Mouse (Mus musculus) mature B cell (primary cell): Measurements from ENCODE around the gene Ldhd.

Experiments
- in situ Hi-C: fragments of 300-500 bp; cut with MboI; formaldehyde crosslinking; loops from 2 replicates; pipeline ENCODE4 v1.14.3; 2019

Gene Ldhd

DNA sequence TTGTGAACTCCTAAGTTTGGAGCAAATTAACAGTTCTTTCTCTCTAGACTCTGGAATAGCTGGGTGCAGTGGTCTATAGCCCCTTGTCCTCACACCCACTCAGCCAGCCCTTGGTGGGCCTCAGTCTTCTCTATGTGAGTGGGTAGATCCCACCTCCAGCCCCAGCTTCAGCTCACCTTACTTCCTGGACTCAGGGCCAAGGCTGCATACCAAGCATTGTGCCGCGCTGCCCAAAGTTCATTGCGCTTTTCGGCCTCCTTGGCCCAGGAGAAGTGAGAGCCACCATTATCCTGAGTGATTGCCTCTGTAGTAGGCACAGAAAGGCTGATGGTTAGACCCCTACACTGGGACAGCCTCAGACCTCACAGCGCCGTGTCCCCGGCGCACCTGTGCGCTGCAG, 2.3 kb downstream of the Ldhd start:
- in situ Hi-C loops: loop anchor here (10.0 kb wide), 1 partner anchor 93 kb away; the partner anchor contains the start of gene Znrf1

DNA sequence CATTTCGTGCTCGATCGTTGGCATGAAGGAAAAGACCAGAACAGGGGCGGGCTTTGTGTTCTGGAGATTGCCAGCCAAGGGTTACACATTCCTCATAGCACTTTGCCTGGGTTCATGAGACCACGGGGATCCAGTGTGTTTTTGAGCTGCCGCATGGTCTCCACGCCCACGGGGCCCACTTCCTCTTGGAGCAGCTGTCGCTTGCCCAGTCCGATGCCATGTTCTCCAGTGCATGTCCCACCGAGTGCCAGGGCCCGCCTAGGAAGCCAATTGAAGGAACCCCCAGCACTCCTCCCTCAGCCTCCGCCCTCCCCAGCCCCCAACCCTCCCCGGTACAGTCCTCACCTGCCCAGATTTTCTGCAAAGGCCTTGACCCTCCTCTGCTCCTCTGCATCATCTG, 3.2 kb downstream of the Ldhd start:
- in situ Hi-C loops: loop anchor here (10.0 kb wide), 1 partner anchor 92 kb away; the partner anchor contains the start of gene Znrf1

DNA sequence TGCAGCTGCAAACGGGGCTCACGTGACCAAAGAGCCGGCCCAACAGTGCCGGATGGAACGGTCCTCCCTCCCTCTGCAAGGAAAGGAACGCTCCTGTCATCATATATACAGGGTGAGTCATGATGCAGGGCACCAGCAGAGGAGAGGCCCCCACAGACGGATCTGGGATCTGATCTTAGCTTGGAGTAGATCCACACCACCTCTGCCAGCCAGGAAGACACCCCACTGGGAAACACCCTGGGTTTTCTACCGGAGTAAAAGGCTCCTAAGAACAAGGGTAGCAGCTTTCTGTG, 3.7 kb downstream of the Ldhd start:
- in situ Hi-C loops: loop anchor here (10.0 kb wide), 1 partner anchor 92 kb away; the partner anchor contains the start of gene Znrf1

DNA sequence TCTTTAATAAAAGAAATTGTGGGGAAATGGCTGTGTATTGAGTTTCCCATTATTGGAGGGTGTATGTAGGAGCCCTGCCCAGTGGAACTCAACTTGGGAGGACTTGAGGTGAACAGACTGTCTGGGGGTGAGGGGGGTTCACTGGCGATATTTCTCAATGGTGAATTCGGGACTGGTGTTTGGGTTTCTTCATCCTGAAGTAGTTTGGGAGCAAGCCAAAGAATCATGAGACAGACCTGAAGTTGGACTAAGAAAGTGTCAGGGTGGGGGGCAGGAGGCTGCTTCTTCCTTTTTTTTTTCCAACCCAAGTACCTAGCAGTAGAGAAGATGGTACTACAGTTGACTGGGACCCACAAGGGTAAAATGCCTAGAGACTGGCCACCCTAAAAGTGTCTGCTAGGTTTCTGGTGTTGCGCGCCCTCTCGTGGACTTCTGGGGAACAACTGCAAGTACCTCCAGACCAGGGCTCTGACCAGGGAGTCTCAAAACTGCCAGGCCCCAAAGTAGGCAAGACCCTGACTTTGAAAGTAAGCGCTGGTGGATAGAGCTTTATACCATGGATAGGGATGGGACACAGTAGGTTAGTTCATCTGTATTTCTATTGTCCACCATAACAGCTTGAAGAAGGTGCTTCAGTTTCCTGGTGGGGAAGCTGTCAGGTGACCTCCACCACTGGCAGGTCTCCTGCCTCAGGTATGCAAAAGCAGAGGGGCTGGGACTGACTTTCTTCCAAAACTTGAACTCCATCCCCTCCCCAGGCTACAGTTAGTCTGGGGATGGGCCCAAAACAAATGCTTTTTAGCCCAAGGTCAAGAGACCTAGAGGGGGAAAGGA, 4.3 kb downstream of the Ldhd start:
- in situ Hi-C loops: loop anchor here (10.0 kb wide), 1 partner anchor 91 kb away; the partner anchor contains the start of gene Znrf1

DNA sequence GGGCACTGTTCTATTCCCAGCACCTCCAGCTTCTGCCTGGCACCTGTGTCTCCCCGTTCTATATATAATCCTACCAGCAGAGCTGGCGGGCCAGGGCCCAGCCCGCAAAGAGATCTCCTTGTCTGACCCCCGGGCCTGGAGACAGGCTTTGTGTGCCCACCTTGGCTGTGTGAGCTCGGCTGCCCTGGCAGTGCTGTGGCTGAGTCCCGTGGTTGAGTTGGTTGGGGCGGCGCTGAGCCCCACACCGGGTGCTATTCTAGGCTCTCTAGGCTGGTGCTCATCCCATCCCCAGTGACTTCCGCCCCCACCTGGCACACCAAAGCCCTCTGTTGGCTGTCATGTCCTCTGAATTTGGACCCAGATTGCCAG, 5.3 kb downstream of the Ldhd start:
- in situ Hi-C loops: loop anchor here (10.0 kb wide), 1 partner anchor 90 kb away; the partner anchor contains the start of gene Znrf1

DNA sequence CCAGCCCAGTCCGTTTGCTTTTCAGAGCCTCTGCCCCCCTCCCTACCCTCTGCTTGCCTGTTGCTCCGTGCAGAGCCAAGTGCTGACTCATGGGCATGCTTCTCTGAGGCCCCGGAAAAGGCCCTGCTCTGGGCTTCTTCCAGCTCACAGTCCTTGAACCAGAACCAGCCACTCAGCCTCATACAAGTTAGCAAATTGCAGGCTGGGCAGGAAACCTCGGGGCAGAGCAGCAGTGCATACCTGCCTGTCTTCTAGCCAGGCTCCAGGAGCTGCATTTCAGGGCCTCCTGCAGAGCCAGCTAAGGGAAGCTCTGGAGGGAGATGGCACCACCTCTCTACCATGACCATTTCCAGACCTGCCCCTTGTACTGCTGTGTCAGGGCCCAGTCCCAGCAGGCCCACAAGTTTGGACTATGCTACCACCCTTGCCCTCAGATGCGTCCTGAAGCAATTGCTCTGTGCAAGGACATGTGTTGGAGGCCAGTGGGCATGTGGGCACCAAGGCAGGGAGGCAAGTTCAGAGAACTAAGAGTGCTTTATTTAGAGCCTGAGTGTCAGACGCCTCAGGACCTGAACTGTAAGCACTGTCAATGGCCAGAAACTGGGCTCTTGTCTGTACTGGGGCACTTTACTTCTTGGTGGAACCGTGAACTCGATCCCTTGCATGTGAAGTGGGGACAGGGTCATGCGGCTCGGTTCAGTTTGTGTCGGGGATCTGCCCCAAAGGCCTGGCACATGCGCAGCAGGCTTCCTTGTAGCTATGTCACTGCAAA, 5.9 kb downstream of the Ldhd start:
- in situ Hi-C loops: loop anchor here (10.0 kb wide), 1 partner anchor 89 kb away; the partner anchor contains the start of gene Znrf1

DNA sequence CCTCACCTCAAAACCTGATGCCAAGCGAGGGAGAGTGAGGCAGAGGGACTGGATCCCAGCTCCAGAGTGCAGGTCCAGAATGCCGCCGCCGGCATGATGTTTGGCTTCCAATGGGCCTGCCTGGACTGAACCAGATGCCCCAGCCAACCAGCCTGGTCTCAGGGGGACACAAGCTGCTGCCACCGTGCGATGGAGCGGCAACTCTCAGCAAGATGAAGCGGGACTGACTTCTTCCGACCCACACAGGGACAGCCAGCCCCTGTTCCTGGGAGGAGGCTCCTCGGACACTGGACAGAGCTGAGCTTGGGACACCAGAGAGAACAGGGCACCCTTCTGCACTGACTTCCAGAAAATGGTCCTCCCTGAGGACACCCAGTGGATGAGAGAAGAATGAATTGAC, 7.6 kb downstream of the Ldhd start:
- in situ Hi-C loops: loop anchor here (10.0 kb wide), 1 partner anchor 88 kb away; the partner anchor contains the start of gene Znrf1

DNA sequence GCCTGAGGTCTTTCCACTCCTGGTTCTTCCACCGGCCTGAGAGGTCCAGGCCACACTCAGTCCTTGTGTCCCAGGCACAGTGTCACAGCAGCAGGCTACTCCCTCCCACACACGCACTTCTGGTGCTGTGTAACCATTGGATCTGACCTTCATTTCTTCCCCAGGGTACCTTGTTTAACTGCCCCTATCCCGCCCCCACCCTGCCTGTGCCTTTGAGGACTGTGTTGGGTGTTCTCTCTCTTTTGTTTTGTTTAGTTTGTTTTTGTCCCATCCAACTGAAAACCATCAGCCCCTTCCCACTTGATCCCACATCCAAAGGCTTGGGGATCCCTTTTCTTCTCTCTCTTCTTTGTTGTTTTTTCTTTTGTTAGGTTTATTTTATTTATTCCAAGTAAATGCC, 8.1 kb downstream of the Ldhd start:
- in situ Hi-C loops: loop anchor here (10.0 kb wide), 1 partner anchor 87 kb away; the partner anchor contains the start of gene Znrf1

DNA sequence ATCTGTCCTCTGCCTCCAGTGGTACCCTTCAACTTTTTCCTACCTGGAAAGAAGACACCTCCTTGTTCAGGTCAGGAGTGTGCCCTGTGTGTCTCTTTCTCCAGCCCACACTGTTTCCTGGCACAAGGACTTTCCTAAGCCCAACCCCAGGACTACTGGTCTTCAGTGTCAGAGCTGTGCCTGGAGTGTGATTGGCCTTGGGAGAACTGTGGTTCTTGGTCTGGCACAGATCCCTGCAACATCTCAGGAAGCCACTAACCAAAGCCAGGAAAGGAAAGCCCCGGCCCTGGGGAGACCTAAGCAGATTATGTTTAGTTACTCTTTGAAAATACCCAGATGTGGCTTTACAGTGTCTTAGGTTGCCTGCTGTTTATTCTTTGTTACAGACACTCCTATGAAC, 10.2 kb downstream of the Ldhd start:
- in situ Hi-C loops: loop anchor here (10.0 kb wide), 1 partner anchor 85 kb away; the partner anchor contains the start of gene Znrf1

DNA sequence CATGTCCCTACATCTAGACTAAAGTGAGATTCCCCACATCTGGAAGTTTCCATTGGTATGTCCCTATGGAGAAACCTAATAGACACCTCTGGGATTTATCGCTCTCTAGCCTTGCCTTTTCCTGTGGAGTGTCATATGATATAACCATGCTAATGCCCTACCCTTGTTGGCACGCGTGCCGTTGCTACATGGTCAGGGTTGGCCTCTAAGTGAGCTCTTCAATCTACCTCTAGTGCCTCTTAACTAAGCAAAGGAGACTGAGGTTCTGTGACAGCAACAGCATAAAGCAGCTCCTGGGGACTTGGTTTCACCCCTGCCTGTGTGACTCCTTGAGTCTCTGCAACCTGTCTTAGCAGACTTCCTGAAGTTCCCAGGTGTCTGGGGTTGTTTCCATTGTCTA, 11.9 kb downstream of the Ldhd start:
- in situ Hi-C loops: no loop called here

DNA sequence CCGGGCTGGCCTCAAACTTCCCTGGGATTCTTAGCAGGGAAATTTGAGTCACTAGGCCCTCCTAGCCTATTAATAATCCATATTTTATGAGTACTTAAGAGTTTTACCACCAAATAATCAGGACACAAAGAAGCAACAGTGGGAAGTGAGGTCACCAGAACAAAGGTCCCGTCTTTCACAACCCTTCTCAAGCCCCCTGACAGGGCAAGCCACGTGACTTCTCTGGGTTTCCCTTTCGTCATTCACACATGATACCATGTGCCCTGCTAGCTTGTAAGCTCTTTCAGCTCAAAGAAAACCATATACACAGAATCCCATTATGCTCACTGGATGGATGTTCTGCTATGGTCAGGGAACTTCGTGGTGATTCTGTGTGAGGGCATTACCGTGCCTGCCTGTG, 12.4 kb downstream of the Ldhd start:
- in situ Hi-C loops: no loop called here

DNA sequence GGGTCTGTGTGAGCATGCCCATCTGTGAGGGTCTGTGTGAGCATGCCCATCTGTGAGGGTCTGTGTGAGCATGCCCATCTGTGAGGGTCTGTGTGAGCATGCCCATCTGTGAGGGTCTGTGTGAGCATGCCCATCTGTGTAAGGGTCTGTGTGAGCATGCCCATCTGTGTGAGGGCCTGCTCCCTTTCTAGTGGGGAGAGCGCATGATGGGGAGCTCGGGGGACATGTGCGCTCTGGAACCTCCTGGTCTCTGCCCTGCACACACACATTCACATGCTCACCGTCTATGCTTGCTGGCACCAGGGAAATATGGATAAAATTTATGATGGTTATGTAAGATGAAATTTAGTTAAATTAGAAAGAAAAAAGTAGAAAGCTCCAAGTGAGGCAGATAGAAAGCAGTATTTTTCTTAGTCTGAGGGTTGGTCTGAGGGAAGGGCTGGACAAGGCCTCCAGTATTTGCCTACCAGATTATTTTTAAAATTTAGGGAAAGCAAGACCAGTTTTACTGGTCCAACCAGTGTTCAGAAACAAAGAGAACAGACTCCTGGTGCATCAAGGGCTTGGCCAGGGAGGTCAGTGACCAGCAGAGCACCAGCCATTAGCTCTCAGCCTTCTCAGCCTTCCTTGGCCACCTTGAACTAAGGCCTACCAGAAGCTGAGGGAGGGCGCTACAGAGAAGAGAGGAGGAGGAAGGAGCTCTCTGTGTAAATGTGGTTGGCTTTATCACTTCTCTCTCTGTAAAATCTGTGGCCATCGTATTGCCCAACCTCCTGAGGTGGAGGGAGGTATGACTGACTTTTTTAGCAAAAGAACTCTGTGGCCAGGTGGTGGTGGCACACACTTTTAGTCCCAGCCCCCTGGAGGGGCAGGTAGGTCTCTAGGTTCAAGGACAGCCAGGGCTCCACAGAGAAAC, 15.1 kb downstream of the Ldhd start:
- in situ Hi-C loops: no loop called here

DNA sequence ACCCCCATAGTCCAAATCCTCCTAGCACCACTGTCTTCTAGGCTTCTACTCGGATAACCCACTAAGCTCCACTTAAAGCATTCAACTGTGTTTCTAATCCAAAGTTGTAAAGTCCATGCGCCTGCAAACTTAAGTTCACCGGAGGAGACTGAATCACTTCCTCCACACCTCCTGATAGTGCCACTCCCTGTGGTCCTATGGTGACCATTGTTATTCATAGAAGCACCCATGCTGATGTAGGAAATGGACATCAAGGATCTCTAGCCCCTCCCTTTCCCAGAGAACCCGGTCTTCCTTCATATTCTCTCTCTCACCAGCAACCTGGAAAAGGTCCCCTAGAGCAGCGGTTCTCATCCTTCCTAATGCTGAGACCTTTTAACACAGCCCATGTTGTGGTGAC, 17.0 kb downstream of the Ldhd start:
- in situ Hi-C loops: no loop called here

DNA sequence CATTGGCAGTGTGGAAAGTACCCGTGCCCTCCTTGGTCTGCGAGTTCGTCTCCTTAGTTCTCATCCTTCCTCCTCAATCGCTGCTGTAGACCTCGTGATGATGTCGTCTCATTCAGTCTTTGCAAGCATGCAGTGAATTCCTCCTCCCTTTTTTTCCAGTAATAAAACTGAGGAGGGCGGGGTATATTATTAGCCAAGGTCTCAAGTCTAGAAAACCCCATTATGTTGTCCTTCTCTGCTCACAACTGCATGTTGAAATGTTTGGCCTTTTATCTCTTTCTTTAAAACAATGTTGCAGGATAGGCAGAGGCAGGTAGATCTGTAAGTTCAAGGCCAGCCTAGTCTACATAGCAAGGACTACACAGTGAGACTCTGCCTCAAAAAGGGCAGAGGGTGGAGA, 22.8 kb downstream of the Ldhd start:
- in situ Hi-C loops: no loop called here

DNA sequence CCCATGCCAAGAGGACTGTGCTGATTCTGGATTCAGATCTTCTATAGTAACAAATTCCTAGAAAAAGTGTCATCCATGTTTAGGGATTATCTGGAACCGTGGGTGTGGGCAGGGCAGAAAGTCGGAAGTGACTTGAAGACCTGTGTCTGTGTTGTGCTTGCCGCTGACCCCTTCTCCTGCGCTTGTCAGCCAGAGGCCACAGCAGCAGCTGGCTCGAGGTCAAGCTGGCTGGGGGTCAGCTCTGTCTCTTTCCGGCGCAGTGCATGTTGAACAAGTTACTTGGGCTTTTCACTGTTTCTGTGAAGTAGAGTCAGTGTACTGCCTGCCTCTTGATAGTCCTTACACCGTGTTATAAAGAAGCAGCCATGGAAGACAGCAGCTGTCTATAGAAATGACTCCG, 23.2 kb downstream of the Ldhd start:
- in situ Hi-C loops: no loop called here

DNA sequence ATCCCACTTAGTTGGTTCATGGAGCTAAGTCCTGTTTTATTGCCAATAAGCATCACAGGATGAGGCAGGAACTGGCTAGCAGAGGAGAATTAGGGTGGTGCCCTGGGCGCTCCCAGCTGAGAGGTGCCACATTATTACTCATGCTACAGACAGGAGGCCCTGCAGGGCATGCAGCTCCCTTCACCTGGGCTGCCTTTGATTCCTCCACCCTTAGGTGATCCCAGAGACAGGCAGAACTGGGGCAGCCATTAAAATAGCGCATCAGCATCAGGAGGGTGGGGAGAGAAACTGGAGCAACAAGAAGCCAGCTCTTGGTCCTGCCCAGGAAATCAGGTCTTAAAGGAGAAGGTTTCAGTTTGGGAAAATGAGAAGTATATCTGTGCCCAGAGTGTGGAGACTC, 25.2 kb downstream of the Ldhd start:
- in situ Hi-C loops: no loop called here

DNA sequence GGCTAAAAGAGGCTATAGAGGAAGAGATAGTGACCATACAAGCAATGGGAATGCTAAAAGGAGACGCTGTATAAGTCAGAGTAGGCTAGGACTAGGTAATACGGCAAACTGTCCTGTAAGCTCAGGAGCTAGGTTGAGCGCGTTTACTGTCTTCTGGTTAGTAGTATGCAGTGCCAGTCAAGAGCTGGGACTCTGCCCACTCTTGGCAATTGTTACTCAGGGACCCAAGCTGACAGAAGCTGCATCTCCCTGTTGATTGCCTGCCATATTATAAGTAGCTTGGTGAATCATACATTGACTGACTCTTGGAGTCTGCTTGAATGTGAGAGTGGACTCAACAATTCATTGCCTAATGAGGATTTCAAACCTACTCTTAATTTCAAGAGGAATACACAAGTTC, 28.1 kb downstream of the Ldhd start:
- in situ Hi-C loops: no loop called here

DNA sequence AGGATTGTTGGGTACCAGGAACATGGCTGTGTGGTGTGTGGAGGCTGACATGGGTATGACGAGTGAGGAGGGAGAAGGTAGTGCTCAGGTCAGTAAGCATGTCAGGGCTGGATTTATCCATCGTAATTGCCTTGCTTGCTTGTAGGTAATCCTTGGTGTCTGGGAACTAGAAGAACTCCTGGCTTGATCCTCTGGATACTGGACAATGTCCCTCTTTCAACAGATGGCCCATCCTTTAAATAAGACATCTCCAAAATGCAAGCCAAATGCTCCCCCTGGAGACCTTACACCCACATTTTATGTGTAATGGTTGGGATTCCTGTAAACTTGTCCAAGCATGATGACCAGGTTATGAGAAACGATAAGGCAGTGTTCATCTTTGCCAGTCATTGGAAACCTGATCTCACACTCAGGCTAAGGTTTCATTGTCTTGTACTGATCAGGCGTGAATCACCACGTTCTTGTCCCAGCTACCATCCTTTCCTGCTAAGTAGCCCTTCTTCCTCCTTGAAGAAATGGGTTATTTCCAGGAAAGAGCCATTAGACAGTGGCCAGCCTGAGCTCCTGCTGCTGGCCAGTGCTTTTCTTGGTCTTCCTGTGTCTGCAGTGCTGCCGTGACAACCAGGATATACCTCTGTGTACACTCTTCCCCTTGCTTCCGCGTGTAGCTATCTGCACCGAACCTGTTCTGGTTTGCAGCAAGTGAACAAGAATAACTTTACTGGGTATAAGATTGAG, 30.3 kb downstream of the Ldhd start:
- in situ Hi-C loops: no loop called here

DNA sequence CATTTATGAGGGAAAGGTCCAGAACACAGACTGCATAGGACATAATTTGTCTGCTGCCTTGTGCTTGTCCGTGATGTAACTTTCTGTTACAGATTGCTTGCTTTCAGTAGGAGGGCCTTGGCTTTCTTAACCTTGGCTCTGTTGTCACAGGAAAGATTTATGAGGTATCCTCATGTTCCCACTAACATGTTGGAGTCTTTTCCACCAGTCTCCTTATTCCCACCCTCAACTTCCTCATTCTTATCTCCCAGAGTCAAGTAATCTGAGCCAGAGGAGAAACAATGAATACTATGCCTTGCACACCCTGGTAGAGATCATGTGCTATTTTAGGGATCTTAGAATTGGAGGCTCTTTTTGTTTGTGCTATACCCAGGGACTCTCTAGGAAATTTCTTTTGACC, 32.9 kb downstream of the Ldhd start:
- in situ Hi-C loops: no loop called here

DNA sequence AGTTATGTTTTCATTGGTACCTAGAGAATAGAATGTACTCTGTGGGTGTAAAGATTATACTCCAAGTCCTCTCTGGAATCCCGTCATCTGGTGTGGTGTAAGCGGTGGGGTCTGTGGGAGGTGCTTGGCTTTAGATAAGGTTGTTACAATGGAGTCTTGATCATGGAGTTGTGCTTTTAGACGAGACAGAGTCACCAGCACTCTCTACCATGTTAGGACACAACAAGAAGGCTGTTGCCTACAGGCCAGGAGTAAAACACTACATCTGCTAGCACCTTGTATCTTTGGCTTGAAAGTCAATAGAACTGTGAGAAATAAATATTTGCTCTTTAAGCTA, 33.7 kb downstream of the Ldhd start:
- in situ Hi-C loops: no loop called here
